Mouse (Mus musculus) thymus, adult 2 months (tissue): ENCODE results near the gene Cfl2.

Source experiments
- CTCF ChIP-seq: fragments of 200-500 bp; IDR thresholded peaks from 2 replicates; pipeline ENCODE4 v1.5.1; 2012; ENCODE audit warnings: mild to moderate bottlenecking, control low read depth, low read length, moderate library complexity, borderline replicate concordance; ENCODE audit not compliant: control insufficient read depth, poor library complexity, insufficient read depth; ENCODE audit errors: extremely low read depth
- POLR2A ChIP-seq: fragments of 200-500 bp; IDR thresholded peaks from 2 replicates; pipeline ENCODE4 v1.6.1; 2012; ENCODE audit warnings: mild to moderate bottlenecking, low read length, control low read depth, moderate library complexity; ENCODE audit not compliant: control insufficient read depth, poor library complexity, insufficient read depth; ENCODE audit errors: extremely low read depth

DNA sequence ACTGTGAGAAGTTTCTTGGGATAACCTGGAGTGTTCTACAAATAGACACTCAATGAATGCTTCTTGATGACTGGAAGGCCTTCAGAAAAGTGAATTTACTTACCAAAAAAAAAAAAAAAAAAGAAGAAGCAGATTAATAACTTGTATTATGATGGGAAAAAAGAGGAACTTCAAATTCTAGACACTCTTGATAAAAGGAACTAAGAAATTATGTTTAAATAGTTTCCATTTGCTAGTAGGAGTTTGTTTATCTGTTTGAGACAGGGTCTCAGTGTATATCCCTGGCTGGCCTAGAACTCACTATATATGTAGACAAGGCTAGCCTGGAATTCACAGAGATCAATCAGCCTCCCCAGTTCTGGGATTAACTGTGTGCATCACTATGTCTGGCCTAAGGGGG, 18.3 kb downstream of the Cfl2 start:
- TF ChIP-seq POLR2A (no peak), CTCF (no peak)
